Mouse (Mus musculus) spleen, postnatal 14 days (tissue): Measurements from ENCODE around the gene Ccng1.

ENCODE experiments used
- DNase-seq, 2 experiments: peaks; one replicate each; pipeline ENCODE4 v3.0.0; 2021 to 2022; ENCODE audit warnings: low spot score in 2 of 2

Ccng1 gene

DNA sequence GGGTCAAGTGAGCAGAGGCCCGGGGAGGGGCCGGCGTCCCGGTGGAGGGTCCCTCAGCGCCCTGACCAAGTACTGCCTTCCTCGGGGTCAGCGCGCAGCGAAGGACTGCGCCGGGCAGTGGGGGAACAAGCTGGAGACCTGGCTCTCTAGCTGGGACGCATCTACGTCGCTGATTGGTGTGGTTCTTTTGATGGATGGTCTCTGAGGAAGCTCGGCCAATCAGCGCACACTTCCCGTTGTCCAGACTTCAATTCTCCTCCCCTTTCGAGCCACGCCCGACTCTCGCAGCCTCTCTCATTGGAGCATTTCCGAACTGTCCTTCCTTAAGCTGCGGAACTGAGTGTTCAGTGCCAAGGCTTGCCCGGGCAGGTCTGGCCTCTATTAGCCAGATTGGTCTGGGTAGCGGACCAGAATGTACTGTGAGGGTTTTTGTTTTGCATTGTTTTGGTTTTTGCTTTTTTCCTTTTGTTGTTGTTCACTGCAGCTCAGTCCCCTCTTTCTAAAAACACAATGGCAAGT lies at the start of gene Ccng1:
Gene Ccng1 (minus strand): TSS at position 203 of the 519 bp plus-strand sequence.
- peak; percentile 73 to 81 for DNase-seq

- no peak for DNase-seq
Observed at GRCm38 (mm10) chr11:40790307-40790706, 35.2 kb upstream of the Ccng1 start.

DNA sequence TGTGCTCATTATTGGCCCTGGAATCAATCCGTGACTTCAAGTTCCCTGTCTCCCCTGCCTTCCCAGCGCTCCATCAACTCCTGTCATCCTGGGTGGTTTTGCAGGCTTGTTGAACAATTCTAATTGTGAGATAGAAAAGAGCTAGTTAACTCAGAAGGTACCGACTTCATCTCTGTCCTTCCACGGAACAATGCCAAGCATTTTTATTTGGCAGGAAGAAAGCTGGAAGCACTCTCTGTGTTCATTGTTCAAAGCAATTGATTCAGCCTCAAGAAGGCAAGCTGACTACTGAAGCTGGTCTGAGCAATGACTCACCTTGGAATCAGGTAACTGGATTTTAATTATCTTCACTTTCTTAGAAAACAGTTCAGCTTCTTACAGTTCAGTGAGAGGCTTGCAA lies 34.6 kb upstream of the Ccng1 start:
- no peak for DNase-seq

GRCm38 (mm10) chr11:40786900-40787299 lies 31.8 kb upstream of the Ccng1 start:
- no peak for DNase-seq

DNA sequence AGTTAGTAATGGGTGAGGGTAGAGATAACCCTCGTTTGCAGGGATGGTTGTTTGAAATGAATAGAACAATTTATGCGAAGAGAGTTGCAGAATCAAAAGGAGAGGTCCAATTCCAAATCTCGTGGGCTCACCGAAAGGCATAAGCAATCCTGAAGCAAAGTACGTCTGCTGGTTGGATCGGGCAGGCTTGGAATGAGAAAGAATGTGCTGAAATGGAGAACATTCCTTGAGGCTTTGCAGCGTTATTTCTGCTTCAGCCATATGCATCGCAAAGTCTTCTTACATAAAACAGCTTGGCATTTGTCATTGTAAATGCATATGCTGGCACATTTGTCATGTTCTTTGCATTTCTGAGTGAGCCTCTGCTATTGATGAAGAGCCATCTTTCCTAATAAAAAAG lies 29.2 kb upstream of the Ccng1 start:
- no peak for DNase-seq

- DNase-seq: no peak
Observed at GRCm38 (mm10) chr11:40783346-40783745, 28.2 kb upstream of the Ccng1 start.

DNA sequence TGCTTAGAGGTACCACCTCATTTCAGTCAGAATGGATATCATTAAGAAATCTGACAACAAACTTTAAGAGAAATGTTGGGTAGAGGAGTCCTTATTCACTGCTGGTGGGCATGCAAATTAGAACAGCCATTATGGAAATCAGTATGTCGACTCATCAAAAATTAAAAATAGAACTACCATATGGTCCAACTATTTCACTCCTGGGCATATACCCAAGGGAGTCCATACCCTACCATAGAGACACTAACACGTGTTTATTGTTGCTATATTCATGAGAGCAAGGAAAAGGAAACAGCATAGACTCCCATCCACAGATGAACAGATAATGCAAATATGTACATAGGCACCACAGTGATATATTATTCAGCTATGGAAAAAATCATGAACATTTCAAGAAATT lies 26.7 kb upstream of the Ccng1 start:
- no peak for DNase-seq

DNA sequence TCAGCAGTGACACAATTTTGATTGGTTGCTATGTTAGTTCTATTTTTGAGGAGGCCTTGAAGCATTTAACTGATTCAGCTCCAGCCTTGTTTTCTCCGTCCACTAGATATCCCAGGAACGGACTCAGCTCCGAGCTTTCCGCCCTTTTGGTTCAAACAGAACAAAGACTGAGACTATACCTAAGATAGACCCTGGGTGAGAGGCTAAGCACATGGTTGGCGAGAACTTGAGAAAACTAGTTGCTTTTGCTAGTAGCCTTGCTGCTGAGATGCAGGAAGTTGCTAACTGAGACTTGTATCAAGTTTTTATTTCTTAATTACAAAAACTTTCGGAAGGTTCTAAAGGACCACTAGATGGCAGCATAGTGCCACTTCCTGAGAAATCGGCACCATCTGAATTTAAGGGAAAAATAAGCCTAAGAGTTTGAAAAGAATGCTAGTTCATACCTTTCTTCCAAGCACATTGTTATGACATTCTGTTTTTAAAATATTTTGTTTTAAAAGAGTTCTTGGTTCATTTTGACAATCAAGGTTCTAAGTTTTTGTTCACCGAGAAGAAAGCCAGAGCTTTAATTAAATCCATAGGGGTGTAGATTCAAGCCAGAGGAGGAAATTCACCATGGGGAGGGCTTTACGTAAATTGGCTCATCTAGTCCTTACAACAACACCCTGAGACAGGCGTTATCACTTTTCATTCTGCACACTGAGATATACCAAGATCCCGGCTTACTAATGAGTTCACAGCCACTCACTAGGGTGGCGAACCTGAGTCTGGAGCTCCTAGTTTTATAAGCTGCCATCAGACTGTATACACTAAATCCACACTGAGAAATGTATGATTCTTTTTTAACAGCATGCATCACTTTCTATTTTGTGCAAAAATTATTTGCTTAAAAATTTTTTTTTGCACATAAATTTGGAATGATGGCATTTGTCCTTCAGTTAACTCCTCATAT lies 20.5 kb upstream of the Ccng1 start:
- no peak for DNase-seq

- DNase-seq: no peak
Observed at GRCm38 (mm10) chr11:40764690-40765089, 9.6 kb upstream of the Ccng1 start.

- DNase-seq: no peak
Observed at GRCm38 (mm10) chr11:40763395-40763794, 8.3 kb upstream of the Ccng1 start.

DNA sequence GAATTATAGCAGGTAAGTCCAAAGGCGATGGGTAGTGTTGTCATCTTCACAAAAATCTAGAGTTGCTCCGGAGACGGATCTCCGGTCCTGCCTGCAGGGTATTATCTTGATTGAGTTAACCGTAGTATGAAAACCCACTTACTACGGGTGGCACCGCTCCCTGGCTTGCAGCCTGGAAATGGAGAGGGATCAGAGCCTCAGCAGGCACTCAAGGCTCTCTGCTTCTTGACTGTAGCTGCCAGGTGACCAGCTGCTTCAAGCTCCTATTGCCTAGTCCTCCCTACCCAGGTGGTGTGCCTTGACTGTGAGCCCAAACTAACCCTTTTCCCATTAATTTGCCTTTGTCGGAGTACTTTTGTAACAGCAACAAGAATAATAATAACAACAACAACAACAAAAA lies 4.8 kb upstream of the Ccng1 start:
- no peak for DNase-seq

DNA sequence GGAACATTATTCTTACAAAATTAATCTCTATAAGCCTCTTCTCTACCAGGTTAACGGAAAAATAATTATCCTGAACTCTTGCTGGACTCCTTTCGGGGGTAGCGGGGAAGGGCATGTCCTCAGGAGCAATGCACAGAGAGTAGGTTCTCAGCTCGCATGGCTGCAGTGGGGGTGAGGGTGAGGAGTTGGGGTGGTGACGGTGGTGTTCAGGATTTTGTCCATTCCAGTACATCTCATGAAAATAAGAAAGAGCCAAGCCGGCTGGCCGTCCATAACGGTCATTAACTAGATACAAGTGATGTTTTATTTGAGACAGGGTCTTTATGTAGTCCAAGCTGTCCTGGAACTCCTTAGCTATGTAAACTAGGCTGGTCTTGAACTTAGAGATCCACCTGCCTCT lies 857 bp upstream of the Ccng1 start:
- DNase-seq: no peak

DNA sequence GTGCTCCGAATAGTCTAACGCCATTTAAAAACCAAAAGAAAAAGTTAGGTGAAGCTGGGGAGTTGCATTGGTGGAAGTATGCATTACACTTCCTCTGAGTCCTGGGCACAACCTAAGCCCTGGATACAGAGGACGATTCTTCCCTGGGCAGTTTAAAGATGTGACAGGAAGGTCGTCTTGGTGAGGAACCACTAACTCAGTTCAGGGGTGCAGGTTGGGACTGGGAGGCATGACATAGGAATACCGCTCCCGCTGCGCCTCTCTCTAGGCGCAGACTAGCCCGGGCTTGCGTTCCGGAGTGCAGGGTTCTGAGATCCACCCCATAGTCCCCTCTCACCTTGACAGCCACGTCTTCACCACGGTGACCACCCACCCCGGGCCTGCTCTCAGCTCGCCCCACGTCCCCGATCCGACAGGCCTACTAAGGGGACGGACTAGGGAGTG lies 425 bp downstream of the Ccng1 start:
- no peak for DNase-seq

- no peak for DNase-seq
Observed at GRCm38 (mm10) chr11:40753836-40754235, 1.3 kb downstream of the Ccng1 start.

- no peak for DNase-seq
Observed at GRCm38 (mm10) chr11:40747716-40748115, 7.4 kb downstream of the Ccng1 start.

- DNase-seq: no peak
Observed at GRCm38 (mm10) chr11:40746361-40746760, 8.8 kb downstream of the Ccng1 start.

DNA sequence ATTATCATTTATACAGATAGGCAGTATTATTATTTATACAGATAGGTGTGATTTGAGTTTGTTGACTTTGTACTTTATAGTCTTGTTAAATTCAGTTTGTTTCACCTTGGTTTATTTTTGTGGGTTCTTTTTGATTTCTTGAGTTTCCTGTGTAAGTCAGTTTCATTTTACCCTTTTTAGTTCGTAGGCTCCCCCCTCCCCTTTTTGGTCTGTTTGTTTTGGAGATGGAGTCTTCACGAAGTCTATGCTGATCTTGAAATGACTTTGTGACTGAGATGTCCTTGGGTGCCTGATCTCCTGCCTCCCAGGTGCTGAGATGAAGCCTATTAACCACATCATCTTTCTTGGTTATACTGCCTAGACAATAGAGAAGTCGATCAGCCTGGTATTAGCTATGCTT lies 10.8 kb downstream of the Ccng1 start:
- DNase-seq: no peak

DNA sequence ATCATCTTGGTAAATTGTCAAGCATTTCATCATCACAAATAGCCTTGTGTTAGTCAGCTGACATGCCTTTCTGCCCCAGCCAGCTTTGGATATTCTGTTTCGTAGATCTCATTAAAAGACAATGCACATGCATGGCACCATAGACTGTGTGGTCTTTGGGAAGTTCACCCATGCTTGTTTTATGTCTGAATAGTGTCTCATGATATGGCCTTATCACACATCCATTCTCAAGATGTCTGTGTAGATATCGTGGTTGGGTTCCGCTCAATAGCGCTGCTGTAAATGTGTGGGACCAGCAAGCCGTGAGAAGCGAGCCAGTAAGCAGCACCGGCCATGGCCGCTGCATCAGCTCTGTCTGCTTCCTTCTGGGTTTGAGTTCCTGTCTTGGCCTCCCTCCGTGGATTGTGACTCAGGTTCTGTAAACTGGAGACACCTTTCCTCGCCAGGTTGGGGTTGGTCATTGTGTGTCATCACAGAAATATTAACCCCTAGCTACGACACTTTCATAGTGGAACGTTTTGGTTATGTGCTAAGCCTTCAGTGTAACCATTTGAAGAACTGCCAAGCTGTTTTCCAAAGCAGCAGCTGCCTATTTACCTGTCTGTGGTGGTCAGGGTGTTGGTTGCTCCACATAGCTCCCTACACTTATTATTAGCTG lies 13.4 kb downstream of the Ccng1 start:
- no peak for DNase-seq

- DNase-seq: no peak
Observed at GRCm38 (mm10) chr11:40737369-40737768, 17.7 kb downstream of the Ccng1 start.

- no peak for DNase-seq
Observed at GRCm38 (mm10) chr11:40734251-40734752, 20.8 kb downstream of the Ccng1 start.

- DNase-seq: peak; percentile 80 to 85
Observed at GRCm38 (mm10) chr11:40733339-40734174, 21.6 kb downstream of the Ccng1 start, which contains the start of the genes Hmmr and Nudcd2. Gene Hmmr, minus strand, starts transcription at chr11:40733422. Gene Nudcd2, plus strand, starts transcription at chr11:40733667.

- no peak for DNase-seq
Observed at GRCm38 (mm10) chr11:40732997-40733338, 22.1 kb downstream of the Ccng1 start.
